Mouse (Mus musculus) embryo, embryonic 10 days (tissue): ENCODE data around the gene Gm14459.
"Not testable (repeated sequence)": the region's sequence is repeated elsewhere in the genome, so short reads cannot be mapped to it uniquely, and the experiment has no call there.

ENCODE experiments used
- DNase-seq: peaks from one replicate; pipeline ENCODE4 v3.0.0-alpha.2; 2015; ENCODE audit warnings: low spot score

The Gm14459 gene

GRCm38 (mm10) chrX:8524854-8525253, at the start of gene Gm14459:
Gm14459 (minus strand) TSS chrX:8524954.
- DNase-seq: no peak

DNA sequence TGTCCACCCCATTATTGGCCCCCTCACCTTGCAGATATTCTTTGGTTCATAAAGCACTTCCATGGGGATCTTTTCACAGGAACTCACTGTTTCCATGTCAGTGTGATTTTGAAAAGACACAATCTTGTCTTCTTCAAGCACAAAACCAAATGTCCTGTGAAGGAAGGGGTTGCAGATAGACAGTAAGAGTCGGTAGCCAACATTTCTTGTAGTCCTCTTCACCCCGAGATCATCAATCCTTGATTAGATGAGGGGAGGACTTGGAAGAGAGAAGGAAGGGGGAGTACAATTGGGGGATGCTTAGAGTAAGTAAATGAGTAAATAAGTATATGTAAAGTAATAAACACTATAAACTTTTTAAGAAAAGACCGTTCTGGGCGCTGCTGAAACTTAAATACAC, 23.4 kb upstream of the Gm14459 start, which contains the start of gene Ssxb6:
TSS of gene Ssxb6 (minus strand) at position 101 of the 400 bp plus-strand sequence.
- not testable (repeated sequence) for DNase-seq
